Mouse (Mus musculus) gastrocnemius, adult 18-20 months (tissue): Measurements from ENCODE around the gene Cxcl15. TPM values are rescaled to one million over a fixed set of nuclear protein-coding genes. Genes with fewer than 3 reads are reported as not detected.
"Not testable (repeated sequence)": the region's sequence is repeated elsewhere in the genome, so short reads cannot be mapped to it uniquely, and the experiment has no call there.

Experiments used
- DNase-seq: peaks from one replicate; pipeline ENCODE4 v3.0.0; 2021; ENCODE audit warnings: low spot score
- microRNA-seq: library from miRNA; unstranded; fragments of <30 nt; microRNA quantifications from one replicate; pipeline ENCODE4 v1.2.0, GENCODE M21; 2021
- total RNA-seq, 2 experiments: library from RNA; stranded (reverse); gene quantifications; 2 replicates each; pipeline ENCODE4 v1.2.3; 2021

Gene Cxcl15
- total RNA-seq, 2 experiments from 2014 or later: not detected

DNA sequence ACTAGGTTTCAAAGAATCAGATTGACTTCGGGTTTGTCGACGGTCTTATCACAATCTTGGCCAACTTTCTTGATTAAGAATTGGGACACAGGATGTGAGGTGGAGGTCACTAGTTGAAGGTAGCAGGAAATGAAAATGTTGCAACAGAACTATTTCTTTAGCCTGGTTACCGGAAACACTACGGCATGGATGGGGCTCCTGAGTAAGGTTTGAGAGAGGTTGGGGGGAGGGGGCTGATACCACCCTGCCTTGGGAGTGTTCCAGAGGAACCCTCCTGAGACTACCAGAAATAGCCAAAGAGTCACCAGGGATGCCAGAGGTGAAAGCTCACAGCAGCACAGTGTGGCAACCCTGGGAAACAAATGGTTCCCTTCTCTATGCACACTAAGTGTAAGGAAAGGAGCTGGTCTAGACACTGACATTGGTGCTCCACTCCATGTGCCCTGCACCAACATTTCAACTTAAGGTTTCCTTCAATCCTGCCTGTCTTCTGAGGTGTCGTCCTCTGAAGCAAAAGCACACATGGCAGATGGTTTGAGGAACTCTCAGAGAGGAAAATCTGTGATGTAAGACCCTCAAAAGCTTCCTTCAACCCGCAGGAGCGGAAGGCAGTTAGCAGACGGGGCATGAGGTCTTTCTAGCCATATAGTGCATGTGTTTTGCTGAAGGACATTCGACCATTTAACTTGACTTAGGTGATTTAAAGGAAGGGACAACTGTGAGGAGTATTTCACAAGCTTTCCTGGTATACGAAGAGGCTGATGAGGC is 4.8 kb upstream of the Cxcl15 start:
- no peak for DNase-seq

DNA sequence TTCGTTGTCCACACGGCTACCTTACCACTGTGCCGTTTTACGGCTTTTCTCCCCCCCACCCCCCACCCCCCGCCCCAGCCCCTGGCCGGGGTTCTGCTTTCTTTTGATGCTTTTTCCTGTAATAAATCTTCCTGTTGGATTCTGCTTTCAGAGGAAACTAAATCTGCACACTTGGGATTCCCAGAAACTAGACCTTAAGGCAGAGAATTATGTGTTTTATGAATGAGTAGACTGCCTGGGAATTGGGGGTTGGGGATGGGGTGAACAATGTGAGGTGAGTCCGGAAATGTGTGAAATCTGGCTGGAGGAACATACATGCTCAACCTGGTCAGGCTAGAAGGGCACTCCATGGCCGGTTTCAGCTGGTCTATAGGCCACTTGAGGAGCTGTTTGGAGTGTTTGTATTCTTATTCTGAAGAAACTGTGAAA is 4.2 kb upstream of the Cxcl15 start:
- no peak for DNase-seq

DNA sequence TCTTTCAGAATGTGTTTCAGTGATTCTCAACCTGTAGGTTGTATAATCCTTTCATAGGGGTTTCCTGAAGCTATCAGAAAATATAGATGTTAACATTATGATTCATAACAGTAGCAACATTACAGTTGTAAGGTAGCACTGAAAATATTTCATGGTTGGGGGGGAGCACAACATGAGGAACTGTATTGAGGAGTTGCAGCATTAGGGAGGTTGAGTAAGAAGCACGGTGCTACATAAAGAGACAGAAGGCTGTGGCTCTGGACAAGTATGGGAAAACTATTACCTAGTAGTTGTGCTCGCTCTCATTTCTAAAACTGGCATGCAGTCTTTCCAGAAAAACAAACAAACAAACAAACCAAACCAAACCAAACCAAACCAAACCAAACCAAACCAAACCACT is 1.1 kb downstream of the Cxcl15 start:
- DNase-seq: not testable (repeated sequence)

DNA sequence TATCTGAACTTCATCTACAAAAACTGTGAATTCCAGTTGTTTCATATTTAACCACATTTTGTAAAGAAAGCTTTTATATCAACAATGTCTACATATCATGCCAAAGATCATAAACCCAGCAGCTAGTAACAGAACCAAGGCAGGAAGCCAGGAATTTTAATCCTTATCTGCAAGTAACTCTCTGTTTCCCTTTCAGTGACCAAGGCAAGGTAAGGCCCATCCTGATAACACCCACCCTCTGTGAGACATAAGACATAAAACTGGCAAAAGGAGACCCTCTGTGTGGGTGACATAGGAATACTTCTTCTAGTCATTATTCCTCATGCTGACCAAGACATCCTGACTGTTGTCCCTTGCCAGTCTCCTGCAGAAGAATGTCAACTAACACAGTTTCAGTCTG is 10.2 kb downstream of the Cxcl15 start:
- no peak for DNase-seq

DNA sequence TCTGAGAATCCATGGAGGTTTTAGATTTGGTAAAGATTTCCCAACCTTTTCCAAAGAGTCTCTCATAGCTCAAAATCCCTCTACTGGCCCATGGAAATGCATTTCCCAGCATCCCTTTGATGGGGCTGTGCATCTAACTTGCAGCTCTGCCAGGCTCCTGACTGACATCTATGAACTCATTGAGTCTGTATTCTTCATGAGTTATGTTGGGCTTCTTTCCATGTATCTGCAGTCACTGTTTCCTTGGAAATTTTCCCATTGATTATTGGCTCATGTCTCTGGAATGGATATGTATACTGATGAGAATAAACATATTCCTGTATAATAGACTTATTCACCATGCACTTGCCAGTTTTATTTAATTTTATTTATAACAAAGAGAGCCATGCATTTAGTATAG is 11.7 kb downstream of the Cxcl15 start:
- no peak for DNase-seq

DNA sequence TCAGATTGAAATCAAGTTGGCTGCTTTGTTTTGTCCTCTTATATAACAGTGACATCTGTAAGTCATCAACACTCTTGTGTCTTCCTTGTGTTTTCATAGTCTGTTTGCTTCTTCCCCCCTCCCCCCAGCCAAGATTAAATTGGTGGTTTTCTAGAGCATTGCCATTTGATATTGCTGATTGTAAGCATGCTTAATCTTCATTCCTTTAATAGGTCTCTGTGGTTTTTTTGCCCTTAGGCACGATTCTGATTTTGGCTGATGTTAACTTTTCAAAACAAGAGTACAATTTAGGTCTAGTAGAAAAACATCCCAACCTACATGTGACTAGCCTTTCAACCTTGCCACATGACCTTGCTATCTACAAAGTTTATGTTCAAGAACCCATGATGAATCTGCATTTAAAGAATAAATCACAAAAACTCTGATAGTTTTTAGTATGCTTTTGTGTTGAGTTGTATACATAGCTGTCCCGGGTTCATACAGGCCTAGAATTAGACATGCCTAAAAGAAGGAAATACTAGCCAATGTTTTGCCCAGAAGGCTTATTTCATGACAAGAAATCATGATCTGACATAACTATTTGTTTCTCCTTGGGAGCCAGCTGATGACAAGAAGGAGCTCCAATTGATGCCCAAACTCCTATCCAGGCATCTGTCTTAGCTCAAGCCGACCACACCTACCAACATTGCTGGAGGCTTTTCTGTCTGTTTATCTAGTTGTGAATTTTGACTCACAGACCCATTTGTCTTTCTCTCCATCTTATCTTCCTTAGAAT is 13.0 kb downstream of the Cxcl15 start:
- DNase-seq: no peak

DNA sequence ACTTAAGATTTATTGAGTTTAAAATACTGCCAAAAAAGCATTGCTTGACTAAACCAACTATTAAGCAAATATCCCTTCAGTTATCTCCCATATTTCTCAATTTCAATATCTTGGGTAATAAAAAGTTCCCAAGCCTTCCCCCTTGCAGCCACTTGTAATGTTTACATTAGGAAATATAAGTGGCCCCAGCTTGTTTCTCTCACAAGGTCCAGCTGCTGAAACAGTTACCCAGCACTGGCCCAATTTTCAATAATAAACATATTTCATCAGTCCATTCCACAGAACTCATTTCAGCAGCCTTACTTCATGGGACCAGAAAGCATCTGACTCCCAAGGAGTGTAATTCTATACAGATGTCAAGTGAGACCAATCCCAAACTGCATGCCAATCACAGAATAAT is 25.4 kb downstream of the Cxcl15 start:
- no peak for DNase-seq

DNA sequence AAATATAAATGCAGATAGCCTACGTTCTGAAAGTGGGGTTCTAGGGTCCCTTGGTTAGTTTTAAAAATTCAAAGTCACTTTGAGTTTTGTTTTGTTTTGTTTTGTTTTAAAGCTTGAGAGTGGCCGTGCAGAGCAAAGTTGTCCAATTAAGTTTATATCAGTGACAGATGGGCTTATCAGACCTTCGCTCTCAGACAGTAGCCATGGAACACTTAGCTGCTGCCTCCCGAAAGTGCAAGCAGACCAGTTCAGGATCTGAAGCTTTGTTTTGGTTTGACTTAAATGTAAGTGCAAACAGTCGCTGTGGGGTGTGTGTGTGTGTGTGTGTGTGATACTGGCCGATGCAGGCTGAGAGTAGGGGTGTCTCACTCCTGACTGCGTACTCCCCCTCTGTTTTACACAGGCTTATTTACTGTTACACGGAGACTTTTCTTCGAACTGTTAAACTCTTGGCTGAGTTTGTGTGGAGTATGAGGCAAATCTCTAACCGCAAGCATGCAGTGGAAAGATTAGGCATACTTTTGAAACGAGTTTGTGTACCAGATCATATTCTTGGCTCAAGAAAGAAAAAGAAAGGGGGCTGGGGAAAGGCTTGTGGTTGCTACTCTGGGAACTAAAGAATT is 37.9 kb downstream of the Cxcl15 start:
- no peak for DNase-seq

DNA sequence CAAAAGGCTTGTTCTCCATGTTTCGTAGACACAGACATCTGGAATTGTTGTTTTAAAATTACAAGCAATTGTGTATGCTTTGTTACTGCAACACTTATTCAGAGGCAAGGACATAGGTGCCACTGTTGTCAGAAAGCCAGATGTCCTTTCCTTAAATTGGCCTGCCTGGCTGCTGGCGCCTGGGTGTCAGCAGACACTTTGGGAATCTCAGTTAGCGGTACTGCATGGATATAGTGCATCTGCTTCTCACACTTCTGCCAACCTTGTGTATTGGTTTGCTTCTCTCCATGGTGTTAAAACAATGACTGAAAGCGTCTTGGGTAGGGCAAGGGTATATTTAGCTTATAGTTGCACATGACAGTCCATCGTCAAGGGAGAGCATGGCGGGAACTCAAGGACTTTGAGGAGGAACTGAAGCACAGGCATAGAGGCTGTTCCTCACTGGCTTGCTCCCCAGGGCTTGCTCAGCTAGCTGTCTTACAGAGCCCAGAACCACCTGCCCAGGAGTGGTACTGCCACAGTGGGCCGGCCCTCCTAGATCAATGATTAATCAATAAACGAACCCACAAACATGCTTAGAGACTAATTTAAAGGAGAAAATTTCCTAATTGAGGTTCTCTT is 38.5 kb downstream of the Cxcl15 start:
- DNase-seq: no peak

DNA sequence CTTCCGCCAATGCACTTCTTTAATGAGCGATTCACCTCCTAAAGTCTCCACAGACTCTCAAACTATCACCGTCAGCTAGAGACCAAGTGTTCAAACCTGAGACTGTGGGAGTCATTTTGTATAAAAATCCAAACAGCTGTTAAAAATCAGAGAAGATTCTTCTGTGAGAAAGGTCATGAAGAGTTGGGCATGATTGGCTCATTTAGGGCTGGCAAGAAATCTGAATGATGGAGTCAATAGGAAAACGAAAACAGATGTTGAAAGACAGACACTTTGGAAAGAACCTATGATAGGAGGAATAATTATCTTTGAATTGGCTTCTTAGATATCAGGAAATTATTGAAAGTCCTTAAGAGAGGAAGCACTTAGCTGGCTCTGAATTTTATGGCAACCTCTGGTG is 40.1 kb downstream of the Cxcl15 start:
- DNase-seq: no peak

DNA sequence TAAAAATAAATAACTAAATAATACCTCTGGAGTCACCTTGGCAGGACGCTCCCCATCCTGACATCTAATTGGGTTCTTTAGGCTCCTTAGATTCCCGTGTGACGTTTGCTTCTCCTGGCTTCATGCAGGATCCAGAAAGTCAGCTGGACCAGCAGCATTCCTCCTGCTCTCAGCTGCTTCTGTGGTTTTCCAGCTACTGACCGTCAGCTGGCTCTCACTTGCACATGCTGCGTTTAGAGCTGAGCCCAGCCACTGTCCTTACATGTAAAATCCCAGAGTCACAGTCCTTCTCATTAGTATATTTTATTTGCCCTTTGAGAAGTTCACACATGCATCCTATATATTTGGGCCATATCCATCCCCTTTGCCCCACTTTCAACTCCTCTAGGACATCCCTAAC is 44.2 kb downstream of the Cxcl15 start:
- DNase-seq: no peak

DNA sequence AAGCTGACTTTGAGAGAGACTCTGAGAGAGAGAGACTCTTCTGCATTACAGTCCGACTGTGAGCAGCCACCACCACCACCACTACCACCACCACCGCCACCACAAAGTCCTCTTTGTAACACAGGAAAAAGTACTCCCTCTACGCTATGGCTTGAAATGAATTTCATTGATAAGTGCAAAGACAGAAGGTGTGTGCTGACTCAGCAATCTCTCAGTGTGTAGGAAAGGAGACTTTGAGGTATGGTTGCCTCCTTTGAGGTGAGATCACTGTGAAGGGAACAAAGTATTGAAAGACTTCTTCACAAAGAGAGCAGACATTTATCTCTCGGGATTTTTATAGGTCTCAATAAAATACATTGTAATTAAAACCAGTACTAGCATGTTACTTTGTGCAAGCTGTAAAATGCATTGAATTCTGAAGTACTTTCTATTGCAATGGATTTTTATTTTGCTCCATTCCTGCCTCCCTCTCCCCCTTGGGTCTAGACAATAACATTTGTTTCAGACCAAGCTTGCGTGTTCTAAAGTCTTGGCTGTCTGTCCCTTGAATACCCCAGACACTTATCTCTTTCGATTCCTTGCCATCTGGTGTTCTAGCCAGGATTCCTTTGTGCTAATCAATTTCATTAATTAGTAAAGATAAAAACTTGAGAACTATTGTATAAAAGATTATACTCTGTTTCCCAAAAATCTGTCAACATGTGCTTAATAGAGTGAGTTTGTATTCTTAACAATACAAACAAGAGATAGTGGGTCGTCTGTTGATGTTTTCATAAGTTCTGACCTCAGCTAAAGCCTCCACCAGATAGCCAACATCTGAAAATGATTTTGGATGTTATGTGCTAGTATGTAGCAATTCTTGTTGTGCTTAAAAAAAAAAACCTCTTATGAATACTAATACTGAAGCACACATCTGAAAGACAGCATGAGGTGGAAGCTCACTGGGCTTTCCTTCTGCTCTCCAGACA is 46.9 kb downstream of the Cxcl15 start:
- DNase-seq: no peak

DNA sequence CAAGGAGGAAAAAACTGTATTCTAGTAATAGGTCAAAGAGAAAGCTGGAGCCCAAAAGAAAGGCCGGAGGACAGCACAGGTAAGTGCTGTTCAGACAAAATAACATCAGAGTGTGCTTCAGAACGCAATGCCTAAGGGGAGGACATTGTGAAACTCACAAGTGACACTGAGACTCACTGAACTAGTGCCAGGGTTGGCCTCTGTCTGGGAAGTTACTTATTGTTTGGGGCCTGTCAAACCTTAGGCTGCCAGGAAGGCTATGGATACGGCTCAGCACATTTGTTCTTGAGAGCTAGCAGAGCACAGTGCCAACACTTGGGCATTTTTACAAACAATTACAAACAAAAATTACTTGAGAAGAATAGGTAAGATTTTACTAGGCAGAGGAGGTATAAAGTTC is 49.6 kb downstream of the Cxcl15 start:
- no peak for DNase-seq

DNA sequence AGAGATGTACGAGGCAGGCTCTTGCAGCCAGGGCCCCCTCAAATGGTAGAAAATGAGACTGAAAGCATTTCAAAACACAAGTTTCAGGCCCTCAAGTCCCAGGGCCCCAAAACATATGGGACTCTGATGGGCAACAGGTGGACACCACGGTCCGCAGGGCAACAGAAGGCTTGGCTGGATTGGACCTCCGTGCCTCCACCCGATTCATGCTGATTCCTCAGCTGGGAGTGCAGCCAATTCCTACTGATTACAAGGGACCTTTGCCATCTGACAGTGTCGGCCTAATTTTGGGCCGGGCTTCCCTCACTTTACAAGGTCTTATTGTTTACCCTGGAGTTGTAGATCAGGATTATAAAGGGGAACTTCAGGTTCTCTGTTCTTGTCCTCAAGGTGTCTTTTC is 55.8 kb downstream of the Cxcl15 start:
- DNase-seq: not testable (repeated sequence)

DNA sequence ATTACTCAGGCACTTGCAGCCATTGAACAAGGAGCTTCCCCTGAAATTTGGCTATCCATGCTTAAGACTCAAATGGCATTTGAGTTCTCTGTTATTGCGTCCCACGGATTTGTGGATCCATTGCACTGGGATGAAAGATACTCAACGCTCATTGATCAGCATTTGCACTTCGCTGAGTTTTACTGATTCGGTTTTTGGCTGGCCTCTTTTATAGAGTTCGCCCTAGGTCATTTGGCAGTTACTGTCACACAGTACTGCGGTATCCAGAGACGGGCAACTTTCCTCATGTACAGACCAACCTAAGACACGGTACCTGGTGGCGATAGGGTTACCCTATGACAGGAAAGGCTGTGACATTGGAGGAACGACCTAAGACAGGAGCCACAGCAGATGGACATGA is 57.1 kb downstream of the Cxcl15 start:
- not testable (repeated sequence) for DNase-seq

Small RNA genes within 50 kb of the gene (microRNA-seq; reads per million reads assigned to microRNA genes)
- not detected for gene Gm24322

Other genes starting within 250 kb of the Cxcl15 start
- not detected for gene 5830473C10Rik, start 233.4 kb upstream of the Cxcl15 start, total RNA-seq
- not detected for gene Rassf6, start 153.9 kb upstream of the Cxcl15 start, total RNA-seq
- gene Cxcl5, start 35.2 kb upstream of the Cxcl15 start, total RNA-seq: not detected
- gene Ppbp, start 26.0 kb upstream of the Cxcl15 start, total RNA-seq: under 1 TPM; 0.21 to 0.28 TPM
- gene Pf4, start 22.1 kb upstream of the Cxcl15 start, total RNA-seq: 10 to 100 TPM in 1 of 2 experiments, 1 to 10 TPM in 1; 5.6 to 15.2 TPM
- gene Cxcl3, start 8.4 kb upstream of the Cxcl15 start, total RNA-seq: not detected
- gene Cxcl1, start 96.7 kb downstream of the Cxcl15 start, total RNA-seq: under 1 TPM in 1 of 2 experiments, not detected in 1; 0.25 TPM
- gene Cxcl2, start 109.3 kb downstream of the Cxcl15 start, total RNA-seq: not detected
- 1 to 10 TPM; 5.7 to 6.9 TPM for gene Mthfd2l, start 136.6 kb downstream of the Cxcl15 start, total RNA-seq
- under 1 TPM; 0.30 to 0.38 TPM for gene Epgn, start 232.9 kb downstream of the Cxcl15 start, total RNA-seq